Mouse (Mus musculus): ENCODE data around the gene Med29.

The Med29 gene

GRCm38 (mm10) chr7:28357984-28358383, 34.5 kb downstream of the Med29 start:
- no peak for ATAC-seq (ENCODE audit: insufficient number of reproducible peaks, low FRiP score, low TSS enrichment)

- ATAC-seq (ENCODE audit: insufficient number of reproducible peaks, low FRiP score, low TSS enrichment), result no peak
These were observed 35.5 kb downstream of the Med29 start for GRCm38 (mm10) chr7:28356981-28357380.

- no peak for ATAC-seq (ENCODE audit: insufficient number of reproducible peaks, low FRiP score, low TSS enrichment)
These were observed 37.3 kb downstream of the Med29 start for GRCm38 (mm10) chr7:28355221-28355620.

GRCm38 (mm10) chr7:28354596-28354995, 37.9 kb downstream of the Med29 start:
- ATAC-seq (ENCODE audit: insufficient number of reproducible peaks, low FRiP score, low TSS enrichment), result no peak

GRCm38 (mm10) chr7:28354113-28354581, 38.4 kb downstream of the Med29 start:
- ATAC-seq (ENCODE audit: insufficient number of reproducible peaks, low FRiP score, low TSS enrichment), result no peak

GRCm38 (mm10) chr7:28353267-28353666, 39.2 kb downstream of the Med29 start:
- ATAC-seq (ENCODE audit: insufficient number of reproducible peaks, low FRiP score, low TSS enrichment), result no peak

GRCm38 (mm10) chr7:28351676-28352191, 40.8 kb downstream of the Med29 start:
- no peak for ATAC-seq (ENCODE audit: insufficient number of reproducible peaks, low FRiP score, low TSS enrichment)

- peak; percentile 82 for ATAC-seq (ENCODE audit: insufficient number of reproducible peaks, low FRiP score, low TSS enrichment)
These were observed 42.2 kb downstream of the Med29 start, which contains the start of gene Rps16 for GRCm38 (mm10) chr7:28350155-28350883. Gene Rps16 (plus strand): TSS chr7:28350652.

- no peak for ATAC-seq (ENCODE audit: insufficient number of reproducible peaks, low FRiP score, low TSS enrichment)
These were observed 43.9 kb downstream of the Med29 start for GRCm38 (mm10) chr7:28348601-28349000.

- ATAC-seq (ENCODE audit: insufficient number of reproducible peaks, low FRiP score, low TSS enrichment), result no peak
These were observed 44.8 kb downstream of the Med29 start for GRCm38 (mm10) chr7:28347746-28348145.

GRCm38 (mm10) chr7:28344637-28345036, 47.9 kb downstream of the Med29 start:
- no peak for ATAC-seq (ENCODE audit: insufficient number of reproducible peaks, low FRiP score, low TSS enrichment)

- no peak for ATAC-seq (ENCODE audit: insufficient number of reproducible peaks, low FRiP score, low TSS enrichment)
These were observed 51.1 kb downstream of the Med29 start for GRCm38 (mm10) chr7:28341381-28341780.

- no peak for ATAC-seq (ENCODE audit: insufficient number of reproducible peaks, low FRiP score, low TSS enrichment)
These were observed 53.1 kb downstream of the Med29 start for GRCm38 (mm10) chr7:28339213-28339917.

GRCm38 (mm10) chr7:28338108-28338998, 54.2 kb downstream of the Med29 start, which contains the start of gene Supt5:
Gene Supt5 (minus strand): TSS chr7:28338746.
- peak; percentile 99 for ATAC-seq (ENCODE audit: insufficient number of reproducible peaks, low FRiP score, low TSS enrichment)

Measured in cerebellum, adult (tissue).